Mouse (Mus musculus) G1E (cell line): Measurements from ENCODE around the gene Sppl3.

Experiments used
- CTCF ChIP-seq: IDR thresholded peaks from 2 replicates; pipeline ENCODE4 v1.5.1; 2012; ENCODE audit warnings: low read depth, low read length, inconsistent platforms, mixed read lengths
- GATA1 ChIP-seq: IDR thresholded peaks from 2 replicates; pipeline ENCODE4 v1.6.1; 2012; ENCODE audit warnings: borderline replicate concordance, low read length, inconsistent platforms, mixed read lengths

GRCm38 (mm10) chr5:115010577-115011216 lies at the start of gene Sppl3:
- TF ChIP-seq CTCF (no peak), GATA1 (no peak)
